Mouse (Mus musculus): ENCODE data around the gene Ptpn13. TPM values are rescaled to one million over a fixed set of nuclear protein-coding genes. Genes with fewer than 3 reads are reported as not detected.

The Ptpn13 gene
- polyA plus RNA-seq, 1 experiment: 7.6 TPM

GRCm38 (mm10) chr5:103530214-103530613 is 105.2 kb downstream of the Ptpn13 start:
- no peak overlapping the region for H3K27ac ChIP-seq (ENCODE audit: control insufficient read depth, insufficient read depth, low read length)
- H3K4me3 ChIP-seq (ENCODE audit: control insufficient read depth, insufficient read depth, low read length): no peak overlapping the region
- H3K4me1 ChIP-seq (replicated peaks; ENCODE audit: control insufficient read depth, insufficient read depth, low read length): no peaks in the 10 kb centered on the region
- no peak for TF ChIP-seq POLR2A (IDR thresholded peaks at IDR 0.05; ENCODE audit: control insufficient read depth, extremely low read depth, insufficient read depth, low read length, poor library complexity)
- no peak for TF ChIP-seq CTCF (IDR thresholded peaks at IDR 0.05; ENCODE audit: borderline replicate concordance, control insufficient read depth, extremely low read depth, insufficient read depth, low read length, poor library complexity)
- no peaks in the 10 kb centered on the region for H3K27me3 ChIP-seq (ENCODE audit: control insufficient read depth, insufficient read depth, low read length)
- DNase-seq: no peak
- 93% methylated on average over 9 of the region's 9 CpGs for WGBS
- H3K36me3 ChIP-seq (ENCODE audit: control insufficient read depth, insufficient read depth, low read length): no peaks in the 10 kb centered on the region

DNA sequence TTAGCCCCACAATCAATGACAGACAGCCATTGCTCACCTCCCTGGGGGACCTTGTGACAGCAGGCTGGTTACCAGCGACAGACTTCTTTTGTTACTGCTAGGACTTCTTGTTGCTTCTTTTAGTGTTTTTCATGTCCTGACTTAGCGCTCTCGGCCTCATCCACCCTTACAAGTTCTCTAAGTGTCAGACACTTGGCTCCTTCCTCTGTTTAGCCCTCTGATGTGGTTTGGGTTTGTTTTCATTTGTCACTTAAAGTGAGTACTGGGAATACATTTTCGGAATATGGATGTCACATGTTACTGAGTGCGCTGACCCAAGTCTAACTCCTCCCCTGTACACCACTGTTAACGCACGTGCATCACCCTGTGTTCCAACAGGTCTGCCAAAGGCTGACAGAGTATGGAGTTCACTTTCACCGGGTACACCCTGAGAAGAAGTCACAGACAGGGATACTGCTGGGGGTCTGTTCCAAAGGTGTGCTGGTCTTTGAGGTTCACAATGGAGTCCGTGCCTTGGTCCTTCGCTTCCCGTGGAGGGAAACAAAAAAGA is 107.9 kb downstream of the Ptpn13 start:
- no peaks in the 10 kb centered on the region for H3K4me1 ChIP-seq (replicated peaks; ENCODE audit: control insufficient read depth, insufficient read depth, low read length)
- H3K4me3 ChIP-seq (ENCODE audit: control insufficient read depth, insufficient read depth, low read length): no peak overlapping the region
- WGBS: 93% methylated on average over 11 of the region's 11 CpGs
- DNase-seq: no peak
- TF ChIP-seq POLR2A (IDR thresholded peaks at IDR 0.05; ENCODE audit: control insufficient read depth, extremely low read depth, insufficient read depth, low read length, poor library complexity) (no peak), CTCF (IDR thresholded peaks at IDR 0.05; ENCODE audit: borderline replicate concordance, control insufficient read depth, extremely low read depth, insufficient read depth, low read length, poor library complexity) (no peak)
- no peaks in the 10 kb centered on the region for H3K27me3 ChIP-seq (ENCODE audit: control insufficient read depth, insufficient read depth, low read length)
- no peak overlapping the region for H3K27ac ChIP-seq (ENCODE audit: control insufficient read depth, insufficient read depth, low read length)
- H3K36me3 ChIP-seq (ENCODE audit: control insufficient read depth, insufficient read depth, low read length): no peaks in the 10 kb centered on the region

- H3K4me1 ChIP-seq (replicated peaks; ENCODE audit: control insufficient read depth, insufficient read depth, low read length): no peaks in the 10 kb centered on the region
- no peaks in the 10 kb centered on the region for H3K36me3 ChIP-seq (ENCODE audit: control insufficient read depth, insufficient read depth, low read length)
- no peak for DNase-seq
- H3K27ac ChIP-seq (ENCODE audit: control insufficient read depth, insufficient read depth, low read length): no peak overlapping the region
- H3K4me3 ChIP-seq (ENCODE audit: control insufficient read depth, insufficient read depth, low read length): no peak overlapping the region
- TF ChIP-seq CTCF (IDR thresholded peaks at IDR 0.05; ENCODE audit: borderline replicate concordance, control insufficient read depth, extremely low read depth, insufficient read depth, low read length, poor library complexity) (no peak), POLR2A (IDR thresholded peaks at IDR 0.05; ENCODE audit: control insufficient read depth, extremely low read depth, insufficient read depth, low read length, poor library complexity) (no peak)
- WGBS: 92% methylated on average over 3 of the region's 3 CpGs
- H3K27me3 ChIP-seq (ENCODE audit: control insufficient read depth, insufficient read depth, low read length): no peaks in the 10 kb centered on the region
Observed at GRCm38 (mm10) chr5:103534454-103534853, 109.5 kb downstream of the Ptpn13 start.

GRCm38 (mm10) chr5:103537429-103537828 is 112.4 kb downstream of the Ptpn13 start:
- H3K4me3 ChIP-seq (ENCODE audit: control insufficient read depth, insufficient read depth, low read length): no peak overlapping the region
- H3K36me3 ChIP-seq (ENCODE audit: control insufficient read depth, insufficient read depth, low read length): no peaks in the 10 kb centered on the region
- DNase-seq: no peak
- H3K4me1 ChIP-seq (replicated peaks; ENCODE audit: control insufficient read depth, insufficient read depth, low read length): no peaks in the 10 kb centered on the region
- no peaks in the 10 kb centered on the region for H3K27me3 ChIP-seq (ENCODE audit: control insufficient read depth, insufficient read depth, low read length)
- TF ChIP-seq CTCF (IDR thresholded peaks at IDR 0.05; ENCODE audit: borderline replicate concordance, control insufficient read depth, extremely low read depth, insufficient read depth, low read length, poor library complexity) (no peak), POLR2A (IDR thresholded peaks at IDR 0.05; ENCODE audit: control insufficient read depth, extremely low read depth, insufficient read depth, low read length, poor library complexity) (no peak)
- no peak overlapping the region for H3K27ac ChIP-seq (ENCODE audit: control insufficient read depth, insufficient read depth, low read length)
- WGBS: 84% methylated on average over 4 of the region's 4 CpGs

- no peak for DNase-seq
- Histone ChIP-seq H3K27me3 (ENCODE audit: control insufficient read depth, insufficient read depth, low read length) (no peaks in the 10 kb centered on the region), H3K27ac (ENCODE audit: control insufficient read depth, insufficient read depth, low read length) (no peak overlapping the region), H3K4me1 (replicated peaks; ENCODE audit: control insufficient read depth, insufficient read depth, low read length) (no peaks in the 10 kb centered on the region), H3K36me3 (ENCODE audit: control insufficient read depth, insufficient read depth, low read length) (no peaks in the 10 kb centered on the region), H3K4me3 (ENCODE audit: control insufficient read depth, insufficient read depth, low read length) (no peak overlapping the region)
- WGBS: 93% methylated on average over 6 of the region's 6 CpGs
- TF ChIP-seq CTCF (IDR thresholded peaks at IDR 0.05; ENCODE audit: borderline replicate concordance, control insufficient read depth, extremely low read depth, insufficient read depth, low read length, poor library complexity) (no peak), POLR2A (IDR thresholded peaks at IDR 0.05; ENCODE audit: control insufficient read depth, extremely low read depth, insufficient read depth, low read length, poor library complexity) (no peak)
Observed at GRCm38 (mm10) chr5:103540612-103541011, 115.6 kb downstream of the Ptpn13 start.

GRCm38 (mm10) chr5:103541136-103541535 is 116.1 kb downstream of the Ptpn13 start:
- H3K27me3 ChIP-seq (ENCODE audit: control insufficient read depth, insufficient read depth, low read length): no peaks in the 10 kb centered on the region
- 80% methylated on average over 10 of the region's 10 CpGs for WGBS
- no peak overlapping the region for H3K4me3 ChIP-seq (ENCODE audit: control insufficient read depth, insufficient read depth, low read length)
- H3K36me3 ChIP-seq (ENCODE audit: control insufficient read depth, insufficient read depth, low read length): no peaks in the 10 kb centered on the region
- no peak for DNase-seq
- no peaks in the 10 kb centered on the region for H3K4me1 ChIP-seq (replicated peaks; ENCODE audit: control insufficient read depth, insufficient read depth, low read length)
- TF ChIP-seq CTCF (IDR thresholded peaks at IDR 0.05; ENCODE audit: borderline replicate concordance, control insufficient read depth, extremely low read depth, insufficient read depth, low read length, poor library complexity): no peak
- TF ChIP-seq POLR2A (IDR thresholded peaks at IDR 0.05; ENCODE audit: control insufficient read depth, extremely low read depth, insufficient read depth, low read length, poor library complexity): no peak
- no peak overlapping the region for H3K27ac ChIP-seq (ENCODE audit: control insufficient read depth, insufficient read depth, low read length)

GRCm38 (mm10) chr5:103541542-103541941 is 116.5 kb downstream of the Ptpn13 start:
- no peak overlapping the region for H3K4me3 ChIP-seq (ENCODE audit: control insufficient read depth, insufficient read depth, low read length)
- DNase-seq: no peak
- H3K36me3 ChIP-seq (ENCODE audit: control insufficient read depth, insufficient read depth, low read length): no peaks in the 10 kb centered on the region
- TF ChIP-seq CTCF (IDR thresholded peaks at IDR 0.05; ENCODE audit: borderline replicate concordance, control insufficient read depth, extremely low read depth, insufficient read depth, low read length, poor library complexity) (no peak), POLR2A (IDR thresholded peaks at IDR 0.05; ENCODE audit: control insufficient read depth, extremely low read depth, insufficient read depth, low read length, poor library complexity) (no peak)
- H3K27me3 ChIP-seq (ENCODE audit: control insufficient read depth, insufficient read depth, low read length): no peaks in the 10 kb centered on the region
- WGBS: 76% methylated on average over 11 of the region's 11 CpGs
- no peak overlapping the region for H3K27ac ChIP-seq (ENCODE audit: control insufficient read depth, insufficient read depth, low read length)
- H3K4me1 ChIP-seq (replicated peaks; ENCODE audit: control insufficient read depth, insufficient read depth, low read length): no peaks in the 10 kb centered on the region

Data from thymus, adult 2 months (tissue).